Mouse (Mus musculus) intestine, postnatal 0 days (tissue): ENCODE data around the gene Oaz3. TPM values are rescaled to one million over a fixed set of nuclear protein-coding genes. Genes with fewer than 3 reads are reported as not detected.
A peak's percentile ranks its signal among the peaks of the same experiment; 100 is the strongest.

Source experiments
- ATAC-seq: fragments of 200-750 bp; cut with Nextera tagmentation; 2 replicates; pipeline ENCODE4 v1.8.0; 2017; ENCODE audit warnings: mild to moderate bottlenecking, moderate TSS enrichment, moderate library complexity
- H3K27ac ChIP-seq: fragments of 300-500 bp; sonication (generic); 2 replicates; pipeline ENCODE4 v1.5.1; 2014; ENCODE audit warnings: mild to moderate bottlenecking, low read depth, low read length, moderate library complexity
- H3K27me3 ChIP-seq: fragments of 300-500 bp; sonication (generic); replicated peaks from 2 replicates; pipeline ENCODE4 v1.6.1; 2014; ENCODE audit warnings: low read length, mixed read lengths; ENCODE audit not compliant: control insufficient read depth, insufficient read depth
- H3K36me3 ChIP-seq: fragments of 300-500 bp; sonication (generic); 2 replicates; pipeline ENCODE4 v1.6.1; 2014; ENCODE audit warnings: mild to moderate bottlenecking, moderate library complexity; ENCODE audit not compliant: control insufficient read depth, insufficient read depth
- H3K4me1 ChIP-seq: fragments of 300-500 bp; sonication (generic); replicated peaks from 2 replicates; pipeline ENCODE4 v1.6.1; 2014; ENCODE audit warnings: antibody characterized with exemption, low read length, mixed read lengths; ENCODE audit not compliant: control insufficient read depth, insufficient read depth
- H3K4me2 ChIP-seq: fragments of 300-500 bp; sonication (generic); replicated peaks from 2 replicates; pipeline ENCODE4 v1.6.1; 2014; ENCODE audit warnings: low read depth, mild to moderate bottlenecking, moderate library complexity
- H3K4me3 ChIP-seq: fragments of 300-500 bp; sonication (generic); 2 replicates; pipeline ENCODE4 v1.5.1; 2014; ENCODE audit warnings: low read depth, low read length
- H3K9ac ChIP-seq: fragments of 300-500 bp; sonication (generic); 2 replicates; pipeline ENCODE4 v1.6.1; 2014; ENCODE audit warnings: mild to moderate bottlenecking, low read depth, low read length
- H3K9me3 ChIP-seq: fragments of 300-500 bp; sonication (generic); 2 replicates; pipeline ENCODE4 v1.6.1; 2016; ENCODE audit warnings: mixed run types; ENCODE audit not compliant: control insufficient read depth
- CTCF ChIP-seq: sonication (generic); IDR thresholded peaks from 2 replicates; pipeline ENCODE4 v1.5.1; 2016; ENCODE audit warnings: low read depth, mild to moderate bottlenecking, control low read depth, antibody characterized with exemption, moderate library complexity
- WGBS: fragments of 180-500 bp; shearing (Covaris S2); extraction: QIAGEN DNeasy Blood & Tissue Kit; methylation state at CpG from one replicate; pipeline ENCODE4 v1.1.7; 2014; 5-methylcytosine and 5-hydroxymethylcytosine counted together
- polyA plus RNA-seq: library from polyadenylated mRNA; unstranded; fragments of >200 nt; fragmentation: Nextera tagmentation; extraction: Ambion mirVana; gene quantifications from 2 replicates; pipeline ENCODE4 v1.2.1, GENCODE M21; 2015

Gene Oaz3
- polyA plus RNA-seq, 1 experiment from 2014 or later, result 0.35 TPM

GRCm38 (mm10) chr3:94404366-94405054 lies 39.2 kb downstream of the Oaz3 start:
- H3K36me3 ChIP-seq, result no peaks in the 10 kb centered on the region
- no peak overlapping the region for H3K9ac ChIP-seq
- no peak overlapping the region for H3K27ac ChIP-seq
- WGBS, result 22% methylated on average over 7 of the region's 7 CpGs
- H3K4me3 ChIP-seq, result no peak overlapping the region
- no peak for ATAC-seq
- no peaks in the 10 kb centered on the region for H3K9me3 ChIP-seq
- peaks cover 6% of the 10 kb centered on the region; the same call in 1 of the 2 replicates for H3K27me3 ChIP-seq
- no peak overlapping the region for H3K4me2 ChIP-seq
- no peaks in the 10 kb centered on the region for H3K4me1 ChIP-seq
- no peak for TF ChIP-seq CTCF

GRCm38 (mm10) chr3:94402451-94402850 lies 41.3 kb downstream of the Oaz3 start:
- H3K9me3 ChIP-seq, result no peaks in the 10 kb centered on the region
- WGBS, result 69% methylated on average over 8 of the region's 8 CpGs

GRCm38 (mm10) chr3:94399663-94400310 lies 43.9 kb downstream of the Oaz3 start:
- Histone ChIP-seq H3K9me3 (no peaks in the 10 kb centered on the region), H3K4me2 (no peak overlapping the region), H3K9ac (no peak overlapping the region), H3K4me3 (no peak overlapping the region), H3K27ac (no peak overlapping the region), H3K27me3 (peaks cover 6% of the 10 kb centered on the region; the same call in 1 of the 2 replicates), H3K36me3 (peaks cover 7% of the 10 kb centered on the region; the same call in 1 of the 2 replicates), H3K4me1 (no peaks in the 10 kb centered on the region)
- no peak for ATAC-seq
- 46% methylated on average over 5 of the region's 5 CpGs for WGBS
- TF ChIP-seq CTCF, result no peak

More at GRCm38 (mm10) chr3:94402451-94402850, 41.3 kb downstream of the Oaz3 start:
- Histone ChIP-seq H3K27ac (no peak overlapping the region), H3K36me3 (no peaks in the 10 kb centered on the region), H3K4me3 (no peak overlapping the region), H3K4me1 (no peaks in the 10 kb centered on the region), H3K4me2 (no peak overlapping the region), H3K9ac (no peak overlapping the region), H3K27me3 (peaks cover 6% of the 10 kb centered on the region; the same call in 1 of the 2 replicates)
- TF ChIP-seq CTCF, result no peak
- no peak for ATAC-seq

- H3K9ac ChIP-seq, result 0 out of 2 replicates have a peak overlapping the region, but pooled peaks have one; percentile 23
- H3K36me3 ChIP-seq, result peaks cover 7% of the 10 kb centered on the region; the same call in 1 of the 2 replicates
- no peak for ATAC-seq
- peaks cover 6% of the 10 kb centered on the region; the same call in 1 of the 2 replicates for H3K27me3 ChIP-seq
- H3K9me3 ChIP-seq, result no peaks in the 10 kb centered on the region
- H3K4me3 ChIP-seq, result no peak overlapping the region
- TF ChIP-seq CTCF, result peak; percentile 34
- H3K4me1 ChIP-seq, result no peaks in the 10 kb centered on the region
- H3K27ac ChIP-seq, result no peak overlapping the region
- H3K4me2 ChIP-seq, result peak overlapping the region; percentile 33
- 5% methylated on average over 20 of the region's 20 CpGs for WGBS
Observed at GRCm38 (mm10) chr3:94398943-94399481, 44.7 kb downstream of the Oaz3 start.

- Histone ChIP-seq H3K4me2 (peak within 1 kb of the TSS; percentile 33), H3K9me3 (no peaks in the 10 kb centered on the region), H3K27ac (no peak within 1 kb of the TSS), H3K9ac (0 out of 2 replicates have a peak within 1 kb of the TSS, but pooled peaks have one; percentile 23), H3K4me3 (no peak within 1 kb of the TSS), H3K27me3 (peaks cover 6% of the 10 kb centered on the region; the same call in 1 of the 2 replicates), H3K4me1 (no peaks in the 10 kb centered on the region), H3K36me3 (peaks cover 8% of the 10 kb centered on the region; the same call in 1 of the 2 replicates)
- TF ChIP-seq CTCF, result no peak
- WGBS, result 73% methylated on average over 6 of the region's 6 CpGs
- ATAC-seq, result no peak
Observed at GRCm38 (mm10) chr3:94398217-94398616, 45.5 kb downstream of the Oaz3 start, which contains the start of gene Lingo4. Gene Lingo4, plus strand, starts transcription at chr3:94398517.

- no peak overlapping the region for H3K27ac ChIP-seq
- whole genome bisulfite sequencing, result 74% methylated on average over 4 of the region's 4 CpGs
Observed at GRCm38 (mm10) chr3:94396851-94397250, 46.9 kb downstream of the Oaz3 start.

More at GRCm38 (mm10) chr3:94396851-94397250, 46.9 kb downstream of the Oaz3 start:
- TF ChIP-seq CTCF, result no peak
- no peaks in the 10 kb centered on the region for H3K4me1 ChIP-seq
- no peak overlapping the region for H3K4me3 ChIP-seq
- H3K36me3 ChIP-seq, result peaks cover 12% of the 10 kb centered on the region; the same call in 1 of the 2 replicates
- ATAC-seq, result no peak
- no peaks in the 10 kb centered on the region for H3K9me3 ChIP-seq
- no peak overlapping the region for H3K9ac ChIP-seq
- peaks cover 5% of the 10 kb centered on the region; the same call in 1 of the 2 replicates for H3K27me3 ChIP-seq
- H3K4me2 ChIP-seq, result no peak overlapping the region
